Mouse (Mus musculus) midbrain, embryonic 13.5 days (tissue): ENCODE measurements around the gene Ripk4. TPM values are rescaled to one million over a fixed set of nuclear protein-coding genes. Genes with fewer than 3 reads are reported as not detected.

Experiments
- ATAC-seq: fragments of 200-750 bp; cut with Nextera tagmentation; 2 replicates; pipeline ENCODE4 v1.8.0; 2017; ENCODE audit warnings: mild to moderate bottlenecking, moderate TSS enrichment, moderate library complexity
- H3K27ac ChIP-seq: fragments of 300-500 bp; sonication (generic); 2 replicates; pipeline ENCODE4 v1.5.1; 2015; ENCODE audit warnings: inconsistent platforms, mild to moderate bottlenecking, moderate library complexity
- H3K27me3 ChIP-seq: fragments of 300-500 bp; sonication (generic); 2 replicates; pipeline ENCODE4 v1.6.1; 2015; ENCODE audit warnings: mild to moderate bottlenecking, inconsistent platforms
- H3K36me3 ChIP-seq: fragments of 300-500 bp; sonication (generic); 2 replicates; pipeline ENCODE4 v1.6.1; 2015; ENCODE audit warnings: mild to moderate bottlenecking, inconsistent platforms
- H3K4me1 ChIP-seq: fragments of 300-500 bp; sonication (generic); replicated peaks from 2 replicates; pipeline ENCODE4 v1.6.1; 2015; ENCODE audit warnings: inconsistent platforms
- H3K4me2 ChIP-seq: fragments of 300-500 bp; sonication (generic); replicated peaks from 2 replicates; pipeline ENCODE4 v1.6.1; 2015; ENCODE audit warnings: moderate library complexity, mild to moderate bottlenecking, inconsistent platforms
- H3K4me3 ChIP-seq: fragments of 300-500 bp; sonication (generic); replicated peaks from 2 replicates; pipeline ENCODE4 v1.5.1; 2015; ENCODE audit warnings: mild to moderate bottlenecking, inconsistent platforms
- H3K9ac ChIP-seq: fragments of 300-500 bp; sonication (generic); replicated peaks from 2 replicates; pipeline ENCODE4 v1.6.1; 2015; ENCODE audit warnings: mild to moderate bottlenecking, inconsistent platforms
- H3K9me3 ChIP-seq: fragments of 300-500 bp; sonication (generic); 2 replicates; pipeline ENCODE4 v1.6.1; 2016; ENCODE audit warnings: mild to moderate bottlenecking, inconsistent platforms
- WGBS: fragments of 180-500 bp; shearing (Covaris S2); methylation state at CpG from one replicate; pipeline ENCODE4 v1.1.7; 2015; 5-methylcytosine and 5-hydroxymethylcytosine counted together
- polyA plus RNA-seq: library from polyadenylated mRNA; unstranded; fragments of >200 nt; fragmentation: Nextera tagmentation; extraction: Ambion mirVana; gene quantifications from 2 replicates; pipeline ENCODE4 v1.2.1, GENCODE M21; 2015

Ripk4 gene
- 0.12 and 0.32 TPM in 2 replicates for polyA plus RNA-seq

DNA sequence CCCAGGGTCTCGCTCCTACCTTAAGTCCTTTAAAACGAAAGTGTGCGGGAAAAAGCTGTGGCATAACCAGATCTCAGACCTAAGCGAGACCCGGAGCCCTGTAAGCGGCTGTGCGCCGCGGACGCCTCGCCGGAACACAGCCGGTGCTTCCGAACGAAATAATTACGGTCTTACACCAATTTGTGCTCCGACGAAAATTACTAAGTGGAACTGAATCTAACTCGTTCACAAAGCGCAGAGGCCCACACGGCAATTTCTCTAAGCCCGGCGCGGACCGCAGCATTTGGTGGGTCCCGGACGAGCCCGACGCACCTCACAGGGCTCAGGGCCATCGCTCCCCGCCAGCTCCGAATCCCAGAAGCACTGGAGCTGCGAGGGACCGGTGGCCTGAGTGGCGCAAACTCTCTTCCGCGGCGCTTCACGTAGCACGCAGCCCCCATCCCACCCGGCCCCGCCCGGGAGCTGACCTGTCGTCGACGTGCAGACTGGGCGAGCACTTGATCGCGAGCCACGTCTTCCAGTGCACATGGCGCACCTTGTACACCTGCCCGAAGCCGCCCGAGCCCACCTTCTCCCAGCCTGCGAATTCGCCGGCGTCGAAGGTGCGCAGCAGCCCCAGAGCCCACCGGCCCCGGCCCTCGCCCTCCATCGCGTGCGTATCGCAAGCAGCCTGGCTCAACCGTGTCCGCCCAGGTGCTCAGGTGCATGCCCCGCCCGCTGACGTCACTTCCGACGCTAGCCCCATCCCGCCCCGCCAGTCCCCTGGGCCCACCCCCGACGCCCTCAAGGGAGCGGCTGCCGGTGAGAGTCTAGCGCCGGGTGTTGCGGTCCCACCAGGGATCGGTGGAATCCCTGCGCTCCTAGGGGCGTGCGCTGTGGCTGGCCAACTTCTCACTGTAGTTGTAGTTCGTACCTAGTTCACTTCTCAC is at the start of gene Ripk4:
TSS of gene Ripk4 (minus strand) at position 727 of the 929 bp plus-strand sequence.
- Histone ChIP-seq H3K27me3 (peaks cover 67% of the 10 kb centered on the region), H3K4me3 (peak within 1 kb of the TSS; percentile 47), H3K4me2 (peak within 1 kb of the TSS; percentile 79), H3K9ac (peak within 1 kb of the TSS; percentile 53), H3K36me3 (no peaks in the 10 kb centered on the region), H3K27ac (no peak within 1 kb of the TSS), H3K4me1 (peaks cover 15% of the 10 kb centered on the region), H3K9me3 (no peaks in the 10 kb centered on the region)
- peak; percentile 79 for ATAC-seq
- WGBS = under 1% methylated on average over 88 of the region's 88 CpGs

DNA sequence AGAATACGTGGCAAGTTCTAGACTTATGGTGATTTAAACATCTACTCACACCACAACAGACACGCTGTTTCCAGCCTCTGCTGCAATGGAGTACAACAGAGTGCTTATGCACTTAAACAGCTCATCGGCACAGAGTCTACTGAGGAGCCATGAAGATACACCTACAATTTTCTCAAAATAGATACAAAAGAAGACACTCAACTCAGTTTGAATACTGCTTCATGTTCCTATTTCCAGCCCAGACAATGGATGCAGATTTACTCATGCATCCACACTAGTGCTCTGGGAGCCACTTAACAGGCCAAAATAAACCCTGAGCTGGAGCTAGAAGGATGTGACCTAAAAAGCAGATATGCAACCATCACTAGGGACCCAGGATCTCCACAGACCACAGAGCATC is 45.3 kb upstream of the Ripk4 start:
- Histone ChIP-seq H3K4me3 (no peak overlapping the region), H3K36me3 (peaks cover 98% of the 10 kb centered on the region), H3K4me1 (no peaks in the 10 kb centered on the region), H3K4me2 (no peak overlapping the region), H3K27me3 (no peaks in the 10 kb centered on the region), H3K27ac (no peak overlapping the region), H3K9ac (no peak overlapping the region), H3K9me3 (no peaks in the 10 kb centered on the region)
- 96% methylated on average over 3 of the region's 3 CpGs for WGBS
- no peak for ATAC-seq

DNA sequence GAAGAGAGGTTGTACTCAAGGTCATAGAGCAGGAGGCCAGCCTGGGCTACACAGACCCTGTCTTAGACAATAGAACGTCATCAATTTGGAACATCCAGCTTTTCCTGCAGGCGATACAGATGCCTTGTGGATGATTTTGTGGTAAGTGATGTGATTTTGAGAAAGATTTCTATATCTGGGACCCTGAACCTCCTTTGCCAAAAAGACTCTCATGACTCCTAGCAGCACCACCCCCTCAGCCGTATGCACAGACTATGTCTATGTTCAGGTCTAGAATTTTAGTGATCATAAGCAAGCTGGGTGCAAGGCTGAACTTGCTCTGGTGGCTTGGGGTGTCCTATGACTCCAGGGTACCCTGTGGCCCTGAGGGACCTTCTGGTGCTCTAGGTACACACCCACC is 42.1 kb upstream of the Ripk4 start:
- 96% methylated on average over 3 of the region's 3 CpGs for WGBS
- no peak for ATAC-seq
- Histone ChIP-seq H3K4me1 (no peaks in the 10 kb centered on the region), H3K36me3 (peaks cover 87% of the 10 kb centered on the region), H3K9ac (no peak overlapping the region), H3K27ac (no peak overlapping the region), H3K4me2 (no peak overlapping the region), H3K4me3 (no peak overlapping the region), H3K9me3 (no peaks in the 10 kb centered on the region), H3K27me3 (no peaks in the 10 kb centered on the region)

DNA sequence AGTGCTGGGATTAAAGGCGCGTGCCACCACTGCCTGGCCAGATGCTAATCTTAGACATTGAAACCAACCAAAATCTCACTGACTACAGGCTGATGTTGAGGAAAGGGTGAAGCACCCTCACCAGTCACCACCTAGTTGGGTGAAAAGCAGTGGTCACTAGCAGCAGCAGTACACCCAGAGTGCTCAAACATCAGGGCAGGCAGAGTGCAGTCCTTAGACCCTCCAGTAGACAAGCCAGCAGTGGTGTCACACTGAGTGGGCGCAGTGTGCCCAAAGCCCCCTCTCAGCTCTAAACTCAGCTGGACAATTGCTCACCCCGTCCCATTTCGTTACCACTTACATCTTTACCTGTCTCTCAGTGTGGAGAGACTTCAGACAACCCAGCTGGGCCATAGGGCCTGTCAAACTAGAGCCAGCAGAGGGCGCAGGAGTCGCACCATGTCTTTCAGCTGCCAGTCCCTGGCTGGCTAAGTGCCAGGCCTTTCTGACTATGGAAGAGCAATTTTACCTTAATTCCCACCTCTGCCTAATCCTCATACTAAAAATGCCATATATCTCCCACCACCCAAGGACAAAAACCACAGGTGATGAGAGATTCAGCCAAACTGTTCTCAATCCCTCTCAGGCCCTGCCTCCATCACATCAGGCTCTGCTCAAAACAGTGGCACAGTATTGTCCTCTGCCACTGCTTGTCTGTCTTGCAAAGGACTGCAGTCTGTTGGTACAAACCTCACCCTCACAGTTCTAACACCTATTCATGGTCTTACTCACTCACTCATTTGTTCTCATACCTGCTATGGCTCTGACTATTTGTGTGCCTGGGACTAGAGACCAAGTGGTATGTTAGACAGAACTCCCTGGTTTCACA is 41.3 kb upstream of the Ripk4 start:
- Histone ChIP-seq H3K27ac (no peak overlapping the region), H3K9me3 (no peaks in the 10 kb centered on the region), H3K36me3 (peaks cover 87% of the 10 kb centered on the region), H3K4me1 (no peaks in the 10 kb centered on the region), H3K4me3 (no peak overlapping the region), H3K9ac (no peak overlapping the region), H3K4me2 (no peak overlapping the region), H3K27me3 (no peaks in the 10 kb centered on the region)
- WGBS = 80% methylated on average over 7 of the region's 7 CpGs
- peak; percentile 74; the same call in 1 of the 2 replicates for ATAC-seq

DNA sequence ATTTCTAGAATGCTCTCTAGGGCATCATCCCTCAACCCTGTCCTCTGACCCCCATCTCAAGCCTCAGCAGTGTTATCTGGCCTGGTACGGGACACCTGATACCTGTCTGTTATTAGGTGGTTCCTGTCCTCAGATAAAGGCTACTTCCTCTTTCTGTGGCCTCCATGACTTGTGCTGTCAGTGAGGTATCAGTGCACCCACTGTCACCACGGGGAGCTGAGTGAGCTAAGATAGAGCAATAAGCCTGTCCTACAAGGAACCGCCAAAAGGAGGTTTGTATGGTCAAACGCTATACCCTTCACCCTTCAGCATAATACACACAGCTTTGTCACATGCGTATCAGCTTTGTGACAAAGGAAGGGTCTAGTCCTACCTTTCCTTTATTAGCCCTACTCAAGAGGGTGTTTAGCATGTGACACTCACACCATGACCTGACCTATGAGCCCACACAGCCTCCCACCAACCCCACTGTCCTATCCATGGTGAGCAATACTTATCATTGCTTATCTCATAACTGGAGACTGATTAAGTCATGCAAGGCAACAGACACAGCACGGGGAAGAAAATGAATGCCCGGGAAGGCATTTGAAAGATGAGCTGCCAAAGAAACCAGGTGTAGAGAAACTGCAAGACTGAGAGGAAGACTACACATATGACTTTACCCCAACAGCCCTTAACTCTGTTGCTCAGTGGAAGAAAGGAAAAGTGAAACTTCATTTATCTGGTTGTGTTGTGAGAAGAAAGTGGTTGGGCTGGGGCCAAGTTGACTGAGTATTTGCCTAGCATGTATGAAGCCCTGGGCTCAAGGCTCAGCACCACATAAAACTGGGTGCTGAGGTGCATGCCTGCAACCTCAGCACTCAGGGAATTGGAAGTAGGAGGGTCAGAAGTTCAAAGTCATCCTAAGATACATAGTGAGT is 34.6 kb upstream of the Ripk4 start:
- Histone ChIP-seq H3K9me3 (no peaks in the 10 kb centered on the region), H3K9ac (no peak overlapping the region), H3K27me3 (no peaks in the 10 kb centered on the region), H3K36me3 (peaks cover 87% of the 10 kb centered on the region), H3K4me2 (no peak overlapping the region), H3K27ac (no peak overlapping the region), H3K4me3 (no peak overlapping the region), H3K4me1 (no peaks in the 10 kb centered on the region)
- 96% methylated on average over 7 of the region's 7 CpGs for WGBS
- no peak for ATAC-seq

DNA sequence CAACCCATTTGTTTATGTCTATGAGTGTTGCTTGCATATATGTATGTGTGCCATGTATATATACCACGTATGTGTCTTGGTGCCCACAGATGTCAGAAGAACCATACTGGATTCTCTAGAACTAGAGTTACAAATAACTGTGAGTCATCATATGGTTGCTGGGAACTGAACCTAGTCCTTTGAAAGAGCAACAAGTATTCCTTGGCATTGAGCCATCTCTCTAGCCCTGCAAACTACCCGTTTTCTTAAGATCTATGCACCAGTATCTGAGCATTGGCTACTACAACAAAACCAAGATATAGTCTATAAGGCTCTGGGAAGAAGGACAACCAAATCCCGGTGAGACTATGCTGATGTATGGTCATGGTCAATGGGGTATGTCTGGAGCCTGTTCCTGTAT is 33.6 kb upstream of the Ripk4 start:
- H3K4me2 ChIP-seq = no peak overlapping the region
- no peaks in the 10 kb centered on the region for H3K9me3 ChIP-seq
- H3K4me3 ChIP-seq = no peak overlapping the region
- WGBS = 89% methylated on average over 3 of the region's 3 CpGs
- ATAC-seq = no peak
- H3K36me3 ChIP-seq = peaks cover 90% of the 10 kb centered on the region
- H3K27ac ChIP-seq = no peak overlapping the region
- H3K27me3 ChIP-seq = no peaks in the 10 kb centered on the region
- H3K4me1 ChIP-seq = no peaks in the 10 kb centered on the region
- no peak overlapping the region for H3K9ac ChIP-seq

DNA sequence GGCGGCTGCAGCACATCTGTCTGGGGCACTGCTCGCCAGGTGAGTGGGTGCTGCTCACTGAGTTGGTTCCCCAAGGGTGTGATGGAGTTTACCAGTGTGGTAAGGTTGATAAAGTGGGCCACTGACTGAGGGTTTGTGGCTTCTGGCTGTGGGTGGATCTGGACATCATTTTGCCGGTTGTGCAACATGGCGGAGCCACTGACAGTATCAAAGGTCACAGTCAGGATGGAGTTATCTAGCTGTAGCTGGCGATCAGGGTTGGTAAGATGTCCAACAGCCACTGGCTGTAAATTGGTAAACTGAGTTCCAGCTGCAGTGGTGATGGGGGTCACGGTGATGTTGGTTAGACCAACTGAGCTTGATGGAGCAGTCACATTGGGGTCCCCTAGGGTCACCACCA is 30.7 kb upstream of the Ripk4 start:
- Histone ChIP-seq H3K9ac (no peak overlapping the region), H3K4me1 (no peaks in the 10 kb centered on the region), H3K4me3 (no peak overlapping the region), H3K36me3 (peaks cover 80% of the 10 kb centered on the region), H3K27ac (no peak overlapping the region), H3K27me3 (no peaks in the 10 kb centered on the region), H3K9me3 (no peaks in the 10 kb centered on the region), H3K4me2 (no peak overlapping the region)
- 94% methylated on average over 6 of the region's 6 CpGs for WGBS
- no peak for ATAC-seq

DNA sequence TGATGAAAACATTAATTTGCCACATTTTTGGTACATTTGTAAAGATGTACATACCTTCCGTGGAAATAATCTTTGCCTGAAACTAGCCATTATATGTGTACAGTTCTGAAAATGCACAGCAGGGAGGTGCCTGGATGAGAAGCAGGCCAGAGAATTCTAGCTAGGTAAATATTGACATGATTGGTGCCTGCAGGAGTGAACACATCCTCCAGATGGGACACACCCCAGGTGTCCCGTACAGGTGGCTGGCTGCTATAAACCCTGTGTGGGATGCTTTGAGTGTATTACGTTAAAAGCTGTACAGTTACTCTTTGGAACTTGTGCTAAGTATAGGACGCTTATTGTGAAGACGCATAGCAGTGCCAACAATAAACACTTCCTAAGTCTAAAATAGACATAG is 19.5 kb upstream of the Ripk4 start:
- H3K4me2 ChIP-seq = no peak overlapping the region
- 92% methylated on average over 5 of the region's 5 CpGs for WGBS
- no peaks in the 10 kb centered on the region for H3K9me3 ChIP-seq
- no peak overlapping the region for H3K27ac ChIP-seq
- no peaks in the 10 kb centered on the region for H3K27me3 ChIP-seq
- H3K9ac ChIP-seq = no peak overlapping the region
- no peaks in the 10 kb centered on the region for H3K36me3 ChIP-seq
- H3K4me1 ChIP-seq = 0 out of 2 replicates have a peak, but pooled peaks cover 3% of the 10 kb centered on the region
- H3K4me3 ChIP-seq = no peak overlapping the region
- no peak for ATAC-seq

DNA sequence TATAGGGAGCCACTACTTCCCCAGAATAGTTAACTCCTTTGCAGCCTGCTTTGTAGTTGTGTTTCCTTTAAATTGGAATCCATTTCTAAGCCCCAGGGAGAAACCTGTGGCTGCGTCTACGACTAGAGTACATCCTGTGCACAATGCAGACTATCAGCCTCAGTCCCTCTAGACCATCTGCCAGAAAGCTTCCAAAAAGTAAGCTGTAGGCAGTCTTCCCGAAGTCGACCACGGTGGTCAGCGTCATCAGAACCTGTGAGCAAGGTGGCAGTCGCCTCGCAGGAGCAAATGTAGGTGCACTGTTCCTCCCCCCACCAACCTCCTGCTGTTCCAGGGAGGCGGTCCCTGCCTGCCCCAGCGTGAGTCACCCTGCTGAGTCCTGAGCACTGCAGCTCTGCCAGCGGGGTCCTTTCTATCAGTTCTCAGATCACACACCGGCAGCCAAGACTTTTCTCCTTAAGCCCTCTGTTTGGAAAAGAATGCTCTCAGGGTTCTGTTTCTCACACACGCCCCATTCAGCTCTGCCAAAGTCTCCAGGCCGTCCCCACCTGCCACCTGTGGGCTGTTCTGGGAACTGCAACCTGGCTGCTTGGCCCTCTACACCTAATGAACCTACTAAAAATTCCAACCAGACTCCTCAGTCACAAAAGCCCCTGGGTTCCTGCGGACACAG is 14.9 kb upstream of the Ripk4 start:
- H3K9me3 ChIP-seq = no peaks in the 10 kb centered on the region
- ATAC-seq = peak; percentile 62
- H3K27ac ChIP-seq = no peak overlapping the region
- no peak overlapping the region for H3K4me3 ChIP-seq
- 26% methylated on average over 15 of the region's 15 CpGs for WGBS
- H3K9ac ChIP-seq = no peak overlapping the region
- H3K27me3 ChIP-seq = no peaks in the 10 kb centered on the region
- peak overlapping the region; percentile 32; the same call in 1 of the 2 replicates for H3K4me2 ChIP-seq
- H3K36me3 ChIP-seq = no peaks in the 10 kb centered on the region
- H3K4me1 ChIP-seq = 0 out of 2 replicates have a peak, but pooled peaks cover 3% of the 10 kb centered on the region

DNA sequence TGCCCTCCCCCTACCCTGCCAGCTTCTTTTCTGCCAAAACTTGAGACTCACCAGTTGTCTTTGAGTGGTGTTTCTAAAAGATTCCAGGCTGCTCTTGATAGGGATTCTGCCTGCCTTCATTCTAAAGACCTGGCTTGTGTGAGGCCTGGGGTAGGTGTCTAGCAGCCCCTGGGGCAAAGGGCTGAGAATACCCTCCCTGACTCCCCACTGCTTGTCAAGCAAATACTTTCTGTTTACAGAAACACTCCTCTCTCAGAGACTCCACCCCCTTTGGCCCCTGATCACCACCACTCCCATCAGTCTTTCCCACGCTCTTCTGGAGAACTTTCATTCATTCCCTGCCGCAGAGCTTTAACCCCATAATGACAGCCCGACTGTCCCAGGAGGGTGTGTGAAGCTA is 2.9 kb upstream of the Ripk4 start:
- Histone ChIP-seq H3K27ac (no peak overlapping the region), H3K9ac (no peak overlapping the region), H3K4me3 (no peak overlapping the region), H3K36me3 (no peaks in the 10 kb centered on the region), H3K4me2 (no peak overlapping the region), H3K9me3 (no peaks in the 10 kb centered on the region), H3K4me1 (peaks cover 15% of the 10 kb centered on the region), H3K27me3 (peaks cover 54% of the 10 kb centered on the region)
- WGBS = 43% methylated on average over 3 of the region's 3 CpGs
- no peak for ATAC-seq

DNA sequence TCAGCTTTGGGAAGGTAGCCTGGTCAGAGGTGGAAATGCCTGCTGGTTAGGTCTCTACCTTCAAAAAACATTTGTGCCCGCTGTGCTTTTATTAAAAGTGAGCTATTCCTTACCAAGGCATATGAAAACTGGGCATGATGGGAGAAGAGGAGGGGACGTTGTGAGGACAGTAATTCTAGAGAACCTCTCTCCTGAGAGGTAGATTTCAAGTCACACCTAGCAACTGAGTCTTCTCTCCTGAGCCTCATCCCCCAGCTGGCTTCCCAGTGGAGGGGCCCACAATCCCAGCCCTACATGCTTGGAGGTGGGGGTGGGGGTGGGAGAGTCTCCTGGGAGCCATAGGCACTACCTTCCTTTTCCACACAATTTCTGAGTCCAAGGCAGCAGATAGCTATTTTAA is 1.0 kb upstream of the Ripk4 start:
- Histone ChIP-seq H3K4me3 (no peak overlapping the region), H3K9ac (no peak overlapping the region), H3K4me1 (peaks cover 15% of the 10 kb centered on the region), H3K4me2 (no peak overlapping the region), H3K27ac (no peak overlapping the region), H3K9me3 (no peaks in the 10 kb centered on the region), H3K27me3 (peaks cover 65% of the 10 kb centered on the region), H3K36me3 (no peaks in the 10 kb centered on the region)
- WGBS = 74% methylated on average over 2 of the region's 2 CpGs
- ATAC-seq = no peak
